Mouse (Mus musculus): ENCODE results near the gene Lgals4.
A peak's percentile ranks its signal among the peaks of the same experiment; 100 is the strongest.

Lgals4 gene

GRCm38 (mm10) chr7:28822993-28823903 lies 10.4 kb upstream of the Lgals4 start:
- DNase-seq = peak in 1 of 2 experiments; percentile 50

GRCm38 (mm10) chr7:28823932-28824331 lies 9.7 kb upstream of the Lgals4 start:
- DNase-seq = no peak

- peak; percentile 94 to 96 for DNase-seq
Observed at GRCm38 (mm10) chr7:28824941-28825685, 8.5 kb upstream of the Lgals4 start, which contains the start of gene Ech1. Gene Ech1, plus strand, starts transcription at chr7:28825217.

GRCm38 (mm10) chr7:28825686-28826401 lies 7.8 kb upstream of the Lgals4 start:
- peak in 1 of 2 experiments; percentile 54 for DNase-seq

GRCm38 (mm10) chr7:28826402-28826772 lies 7.3 kb upstream of the Lgals4 start:
- no peak for DNase-seq

GRCm38 (mm10) chr7:28827338-28827737 lies 6.3 kb upstream of the Lgals4 start:
- DNase-seq = peak; percentile 69 to 78

GRCm38 (mm10) chr7:28829821-28830220 lies 3.8 kb upstream of the Lgals4 start:
- no peak for DNase-seq

- no peak for DNase-seq
Observed at GRCm38 (mm10) chr7:28830981-28831380, 2.7 kb upstream of the Lgals4 start.

GRCm38 (mm10) chr7:28831411-28832125 lies 2.1 kb upstream of the Lgals4 start:
- DNase-seq = no peak

- no peak for DNase-seq
Observed at GRCm38 (mm10) chr7:28832137-28832536, 1.5 kb upstream of the Lgals4 start.

GRCm38 (mm10) chr7:28836936-28837335 lies 3.3 kb downstream of the Lgals4 start:
- peak; percentile 50 to 54 for DNase-seq

GRCm38 (mm10) chr7:28838331-28838730 lies 4.7 kb downstream of the Lgals4 start:
- no peak for DNase-seq

GRCm38 (mm10) chr7:28847273-28847672 lies 13.6 kb downstream of the Lgals4 start:
- no peak for DNase-seq

GRCm38 (mm10) chr7:28849700-28850236 lies 16.1 kb downstream of the Lgals4 start:
- DNase-seq = no peak

- no peak for DNase-seq
Observed at GRCm38 (mm10) chr7:28850642-28851041, 17.0 kb downstream of the Lgals4 start.

GRCm38 (mm10) chr7:28859953-28860352 lies 26.3 kb downstream of the Lgals4 start:
- no peak for DNase-seq

GRCm38 (mm10) chr7:28860898-28861297 lies 27.2 kb downstream of the Lgals4 start:
- DNase-seq = no peak

GRCm38 (mm10) chr7:28862817-28863499 lies 29.3 kb downstream of the Lgals4 start:
- no peak for DNase-seq

GRCm38 (mm10) chr7:28863540-28863939 lies 29.9 kb downstream of the Lgals4 start, which contains the start of gene Lgals7:
Gene Lgals7, plus strand, starts transcription at chr7:28863853.
- no peak for DNase-seq

- no peak for DNase-seq
Observed at GRCm38 (mm10) chr7:28864288-28864750, 30.7 kb downstream of the Lgals4 start.
